Mouse (Mus musculus): ENCODE results near the gene Twnk.

DNA sequence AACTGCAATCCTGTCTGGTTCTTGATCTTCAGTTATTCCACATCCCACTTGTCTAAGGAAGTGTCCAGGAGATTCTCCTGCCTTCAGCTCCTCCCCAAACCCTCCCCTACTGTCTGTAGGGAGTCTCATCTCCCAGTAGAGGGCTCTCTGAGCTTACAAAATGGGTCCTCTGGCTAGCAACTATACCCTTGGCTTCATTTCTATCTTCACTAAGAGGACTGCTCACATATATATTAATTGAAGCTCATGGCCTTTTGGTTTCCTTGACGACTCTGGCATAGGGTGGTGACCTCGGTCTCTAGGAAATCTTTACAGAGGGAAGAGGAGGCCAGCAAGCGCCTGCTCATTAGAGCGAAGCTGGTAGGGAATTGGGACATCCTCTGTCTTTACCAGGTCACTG, 50.9 kb downstream of the Twnk start:
- TF ChIP-seq CTCF (IDR thresholded peaks at IDR 0.05; ENCODE audit: extremely low read depth, insufficient read depth, insufficient read length, insufficient replicate concordance) (peak; percentile 37; the same call in 1 of the 2 replicates), POLR2A (IDR thresholded peaks at IDR 0.05; ENCODE audit: low read depth, low read length) (no peak)

All from spleen, adult 2 months (tissue).